Mouse (Mus musculus) lung, postnatal 0 days (tissue): ENCODE measurements at regions not wholly inside any gene's neighbourhood (a gene's known extent, or its start where the extent isn't known, plus 50 kb on each side); places are given as distances from the start of the nearest gene placed in this dataset.

ENCODE experiments used
- ATAC-seq: fragments of 200-750 bp; cut with Nextera tagmentation; 2 replicates; pipeline ENCODE4 v1.8.0; 2017; ENCODE audit warnings: moderate library complexity
- DNase-seq: peaks from one replicate; pipeline ENCODE4 v3.0.0-alpha.2; 2016; ENCODE audit warnings: low spot score
- H3K27ac ChIP-seq: fragments of 300-500 bp; sonication (generic); 2 replicates; pipeline ENCODE4 v1.5.1; 2014; ENCODE audit warnings: antibody characterized with exemption, mild to moderate bottlenecking, low read length, mixed read lengths
- H3K27me3 ChIP-seq: fragments of 300-500 bp; sonication (generic); replicated peaks from 2 replicates; pipeline ENCODE4 v1.6.1; 2014; ENCODE audit warnings: low read length, mixed read lengths; ENCODE audit not compliant: insufficient read depth
- H3K36me3 ChIP-seq: fragments of 300-500 bp; sonication (generic); 2 replicates; pipeline ENCODE4 v1.6.1; 2014; ENCODE audit warnings: low read length, mixed read lengths; ENCODE audit not compliant: insufficient read depth
- H3K4me1 ChIP-seq: fragments of 300-500 bp; sonication (generic); 2 replicates; pipeline ENCODE4 v1.6.1; 2014; ENCODE audit warnings: antibody characterized with exemption, low read depth, low read length, mixed read lengths; ENCODE audit not compliant: insufficient read depth
- H3K4me2 ChIP-seq: fragments of 300-500 bp; sonication (generic); replicated peaks from 2 replicates; pipeline ENCODE4 v1.6.1; 2014; ENCODE audit warnings: low read depth, mild to moderate bottlenecking, low read length, moderate library complexity, mixed read lengths
- H3K4me3 ChIP-seq: fragments of 300-500 bp; sonication (generic); 2 replicates; pipeline ENCODE4 v1.5.1; 2014; ENCODE audit warnings: low read depth, low read length
- H3K9ac ChIP-seq: fragments of 300-500 bp; sonication (generic); replicated peaks from 2 replicates; pipeline ENCODE4 v1.6.1; 2014; ENCODE audit warnings: low read depth, mild to moderate bottlenecking
- H3K9me3 ChIP-seq: fragments of 300-500 bp; sonication (generic); 2 replicates; pipeline ENCODE4 v1.6.1; 2016; ENCODE audit warnings: low read length, mixed read lengths
- CTCF ChIP-seq: IDR thresholded peaks from 2 replicates; pipeline ENCODE4 v1.5.1; 2016; ENCODE audit warnings: antibody characterized with exemption, mild to moderate bottlenecking
- EP300 ChIP-seq: IDR thresholded peaks from 2 replicates; pipeline ENCODE4 v1.6.1; 2016; ENCODE audit warnings: antibody characterized with exemption, mild to moderate bottlenecking, control low read depth
- WGBS: fragments of 180-500 bp; shearing (Covaris S2); extraction: QIAGEN DNeasy Blood & Tissue Kit; methylation state at CpG from one replicate; pipeline ENCODE4 v1.1.7; 2014; 5-methylcytosine and 5-hydroxymethylcytosine counted together

- 48% methylated on average over 5 of the region's 5 CpGs for WGBS
- ATAC-seq, result no peak
These were observed 68.8 kb upstream of the Galnt17 start for GRCm38 (mm10) chr5:131377136-131377535.

GRCm38 (mm10) chr5:131371341-131372134, 63.2 kb upstream of the Galnt17 start:
- no peaks in the 10 kb centered on the region for H3K9me3 ChIP-seq
- H3K4me3 ChIP-seq, result no peak overlapping the region
- no peak overlapping the region for H3K4me2 ChIP-seq
- DNase-seq, result peak; percentile 37
- TF ChIP-seq EP300 (peak; percentile 28; the same call in 1 of the 2 replicates), CTCF (no peak)
- ATAC-seq, result no peak; the same call in 1 of the 2 replicates
- no peak overlapping the region for H3K9ac ChIP-seq
- H3K27me3 ChIP-seq, result no peaks in the 10 kb centered on the region
- no peaks in the 10 kb centered on the region for H3K4me1 ChIP-seq
- H3K27ac ChIP-seq, result no peak overlapping the region
- no peaks in the 10 kb centered on the region for H3K36me3 ChIP-seq
- 47% methylated on average over 4 of the region's 4 CpGs for WGBS

More at GRCm38 (mm10) chr5:131377136-131377535, 68.8 kb upstream of the Galnt17 start:
- H3K9ac ChIP-seq, result no peak overlapping the region
- DNase-seq, result no peak
- H3K9me3 ChIP-seq, result no peaks in the 10 kb centered on the region
- H3K4me3 ChIP-seq, result no peak overlapping the region
- no peaks in the 10 kb centered on the region for H3K4me1 ChIP-seq
- no peak overlapping the region for H3K4me2 ChIP-seq
- no peak overlapping the region for H3K27ac ChIP-seq
- H3K36me3 ChIP-seq, result no peaks in the 10 kb centered on the region
- TF ChIP-seq CTCF (no peak), EP300 (no peak)
- H3K27me3 ChIP-seq, result no peaks in the 10 kb centered on the region

GRCm38 (mm10) chr5:131367461-131367860, 59.2 kb upstream of the Galnt17 start:
- Histone ChIP-seq H3K4me1 (no peaks in the 10 kb centered on the region), H3K27ac (no peak overlapping the region), H3K9me3 (no peaks in the 10 kb centered on the region), H3K4me3 (no peak overlapping the region), H3K36me3 (no peaks in the 10 kb centered on the region), H3K9ac (no peak overlapping the region), H3K4me2 (no peak overlapping the region), H3K27me3 (no peaks in the 10 kb centered on the region)
- no peak for DNase-seq
- ATAC-seq, result no peak
- TF ChIP-seq CTCF (no peak), EP300 (no peak)
- 50% methylated on average over 4 of the region's 4 CpGs for WGBS

GRCm38 (mm10) chr5:131359831-131360230, 51.5 kb upstream of the Galnt17 start:
- Histone ChIP-seq H3K4me1 (no peaks in the 10 kb centered on the region), H3K4me2 (no peak overlapping the region), H3K9me3 (no peaks in the 10 kb centered on the region), H3K36me3 (no peaks in the 10 kb centered on the region), H3K27ac (no peak overlapping the region), H3K27me3 (no peaks in the 10 kb centered on the region), H3K4me3 (no peak overlapping the region), H3K9ac (no peak overlapping the region)
- ATAC-seq, result no peak
- 69% methylated on average over 3 of the region's 3 CpGs for WGBS
- no peak for DNase-seq
- TF ChIP-seq EP300, result no peak
- TF ChIP-seq CTCF, result no peak
